Mouse (Mus musculus): Measurements from ENCODE around the gene Cenpn. TPM values are rescaled to one million over a fixed set of nuclear protein-coding genes. Genes with fewer than 3 reads are reported as not detected.
A peak's percentile ranks its signal among the peaks of the same experiment; 100 is the strongest.

The Cenpn gene
- polyA plus RNA-seq, 1 experiment: 16.1 TPM

GRCm38 (mm10) chr8:116892636-116893035 lies 28.9 kb upstream of the Cenpn start:
- TF ChIP-seq POLR2A (IDR thresholded peaks at IDR 0.05; ENCODE audit: borderline replicate concordance, low read depth, low read length) (no peak), CTCF (IDR thresholded peaks at IDR 0.05; ENCODE audit: low read depth, low read length) (no peak)
- Histone ChIP-seq H3K4me1 (ENCODE audit: control insufficient read depth, insufficient read depth, low read length) (peaks cover 23% of the 10 kb centered on the region), H3K4me3 (ENCODE audit: insufficient read depth, low read length) (no peak overlapping the region), H3K27ac (ENCODE audit: insufficient read depth, low read depth, low read length) (no peak overlapping the region)

DNA sequence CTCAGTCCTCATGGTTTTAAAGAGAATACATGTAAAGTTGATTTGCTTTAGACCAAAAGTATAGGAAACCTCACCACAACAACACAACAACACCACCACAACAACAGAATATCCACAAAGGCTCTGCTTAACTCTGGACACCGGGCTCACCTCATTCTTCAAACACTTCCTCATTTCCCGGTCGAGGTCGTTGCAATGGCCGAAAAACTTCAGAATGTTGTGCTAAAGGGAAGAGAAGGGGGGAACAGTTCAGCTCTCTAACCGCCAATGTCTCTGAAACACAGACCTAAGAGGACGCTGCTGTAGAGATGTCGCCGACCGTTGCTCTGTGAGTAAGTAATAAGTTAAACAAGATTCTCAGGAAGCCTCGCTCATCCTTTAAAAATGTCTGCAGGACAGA lies 27.6 kb upstream of the Cenpn start:
- H3K4me3 ChIP-seq (ENCODE audit: insufficient read depth, low read length): no peak overlapping the region
- TF ChIP-seq CTCF (IDR thresholded peaks at IDR 0.05; ENCODE audit: low read depth, low read length): no peak
- TF ChIP-seq POLR2A (IDR thresholded peaks at IDR 0.05; ENCODE audit: borderline replicate concordance, low read depth, low read length): no peak
- peaks cover 23% of the 10 kb centered on the region for H3K4me1 ChIP-seq (ENCODE audit: control insufficient read depth, insufficient read depth, low read length)
- no peak overlapping the region for H3K27ac ChIP-seq (ENCODE audit: insufficient read depth, low read depth, low read length)

GRCm38 (mm10) chr8:116895521-116895920 lies 26.0 kb upstream of the Cenpn start:
- peaks cover 23% of the 10 kb centered on the region for H3K4me1 ChIP-seq (ENCODE audit: control insufficient read depth, insufficient read depth, low read length)

GRCm38 (mm10) chr8:116904736-116905135 lies 16.8 kb upstream of the Cenpn start:
- H3K4me1 ChIP-seq (ENCODE audit: control insufficient read depth, insufficient read depth, low read length): peaks cover 12% of the 10 kb centered on the region
- TF ChIP-seq POLR2A (IDR thresholded peaks at IDR 0.05; ENCODE audit: borderline replicate concordance, low read depth, low read length) (no peak), CTCF (IDR thresholded peaks at IDR 0.05; ENCODE audit: low read depth, low read length) (no peak)
- H3K27ac ChIP-seq (ENCODE audit: insufficient read depth, low read depth, low read length): no peak overlapping the region
- H3K4me3 ChIP-seq (ENCODE audit: insufficient read depth, low read length): no peak overlapping the region

More at GRCm38 (mm10) chr8:116895521-116895920, 26.0 kb upstream of the Cenpn start:
- no peak for TF ChIP-seq CTCF (IDR thresholded peaks at IDR 0.05; ENCODE audit: low read depth, low read length)
- no peak for TF ChIP-seq POLR2A (IDR thresholded peaks at IDR 0.05; ENCODE audit: borderline replicate concordance, low read depth, low read length)
- Histone ChIP-seq H3K4me3 (ENCODE audit: insufficient read depth, low read length) (no peak overlapping the region), H3K27ac (ENCODE audit: insufficient read depth, low read depth, low read length) (no peak overlapping the region)

- Histone ChIP-seq H3K27ac (ENCODE audit: insufficient read depth, low read depth, low read length) (no peak overlapping the region), H3K4me3 (ENCODE audit: insufficient read depth, low read length) (no peak overlapping the region), H3K4me1 (ENCODE audit: control insufficient read depth, insufficient read depth, low read length) (peaks cover 12% of the 10 kb centered on the region)
- no peak for TF ChIP-seq POLR2A (IDR thresholded peaks at IDR 0.05; ENCODE audit: borderline replicate concordance, low read depth, low read length)
- no peak for TF ChIP-seq CTCF (IDR thresholded peaks at IDR 0.05; ENCODE audit: low read depth, low read length)
Measured at GRCm38 (mm10) chr8:116905252-116905651, 16.3 kb upstream of the Cenpn start.

DNA sequence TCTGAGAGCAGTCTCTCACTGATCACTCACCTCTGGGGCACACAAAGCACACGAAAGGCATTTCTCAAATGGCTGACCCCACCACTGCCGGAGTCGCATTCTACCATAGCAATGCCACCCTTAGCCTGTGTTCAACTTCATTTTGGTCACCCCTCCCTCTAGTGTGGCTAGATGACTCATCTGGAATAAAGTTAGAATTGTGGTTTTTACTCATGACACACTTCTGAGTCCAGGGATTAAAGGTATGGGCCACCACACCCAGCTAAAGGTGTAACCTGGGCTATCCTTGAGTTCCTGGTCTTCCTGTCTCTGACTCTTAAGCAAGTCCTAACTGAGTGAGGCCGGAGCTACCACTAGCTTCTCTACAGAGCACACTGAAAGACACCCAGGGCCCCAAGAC lies 15.7 kb upstream of the Cenpn start:
- no peak overlapping the region for H3K4me3 ChIP-seq (ENCODE audit: insufficient read depth, low read length)
- H3K4me1 ChIP-seq (ENCODE audit: control insufficient read depth, insufficient read depth, low read length): peaks cover 12% of the 10 kb centered on the region
- TF ChIP-seq POLR2A (IDR thresholded peaks at IDR 0.05; ENCODE audit: borderline replicate concordance, low read depth, low read length) (no peak), CTCF (IDR thresholded peaks at IDR 0.05; ENCODE audit: low read depth, low read length) (no peak)
- no peak overlapping the region for H3K27ac ChIP-seq (ENCODE audit: insufficient read depth, low read depth, low read length)

GRCm38 (mm10) chr8:116921005-116921336 lies 559 bp upstream of the Cenpn start:
- Histone ChIP-seq H3K4me3 (ENCODE audit: insufficient read depth, low read length) (peak overlapping the region; percentile 65), H3K27ac (ENCODE audit: insufficient read depth, low read depth, low read length) (peak overlapping the region; percentile 41), H3K4me1 (ENCODE audit: control insufficient read depth, insufficient read depth, low read length) (peaks cover 13% of the 10 kb centered on the region)
- no peak for TF ChIP-seq CTCF (IDR thresholded peaks at IDR 0.05; ENCODE audit: low read depth, low read length)
- no peak for TF ChIP-seq POLR2A (IDR thresholded peaks at IDR 0.05; ENCODE audit: borderline replicate concordance, low read depth, low read length)

- Histone ChIP-seq H3K4me3 (ENCODE audit: insufficient read depth, low read length) (peak overlapping the region; percentile 65), H3K4me1 (ENCODE audit: control insufficient read depth, insufficient read depth, low read length) (peaks cover 13% of the 10 kb centered on the region), H3K27ac (ENCODE audit: insufficient read depth, low read depth, low read length) (no peak overlapping the region)
- no peak for TF ChIP-seq CTCF (IDR thresholded peaks at IDR 0.05; ENCODE audit: low read depth, low read length)
- no peak for TF ChIP-seq POLR2A (IDR thresholded peaks at IDR 0.05; ENCODE audit: borderline replicate concordance, low read depth, low read length)
Measured at GRCm38 (mm10) chr8:116922060-116922757, 679 bp downstream of the Cenpn start.

DNA sequence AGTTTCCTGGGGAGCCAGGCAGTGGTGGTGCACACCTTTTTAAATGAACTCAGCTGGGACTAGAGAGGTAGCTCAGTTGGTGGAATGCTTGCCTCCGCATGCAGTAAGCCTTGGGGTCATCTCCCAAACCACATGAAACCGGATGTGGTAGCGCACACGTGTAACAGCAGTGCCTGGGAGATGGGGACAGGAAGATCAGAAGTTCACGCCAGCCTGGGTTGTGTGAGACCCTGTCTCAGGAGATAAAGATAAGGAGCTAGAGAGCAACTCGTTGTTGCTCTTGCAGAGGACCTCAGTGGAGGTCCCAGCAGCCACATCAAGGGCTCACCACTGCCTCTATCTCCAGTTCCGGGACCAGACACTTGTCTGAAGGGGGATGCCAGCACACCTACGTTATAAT lies 2.0 kb downstream of the Cenpn start:
- Histone ChIP-seq H3K27ac (ENCODE audit: insufficient read depth, low read depth, low read length) (no peak overlapping the region), H3K4me3 (ENCODE audit: insufficient read depth, low read length) (no peak overlapping the region), H3K4me1 (ENCODE audit: control insufficient read depth, insufficient read depth, low read length) (peaks cover 13% of the 10 kb centered on the region)
- TF ChIP-seq CTCF (IDR thresholded peaks at IDR 0.05; ENCODE audit: low read depth, low read length) (no peak), POLR2A (IDR thresholded peaks at IDR 0.05; ENCODE audit: borderline replicate concordance, low read depth, low read length) (no peak)

- Histone ChIP-seq H3K27ac (ENCODE audit: insufficient read depth, low read depth, low read length) (no peak overlapping the region), H3K4me1 (ENCODE audit: control insufficient read depth, insufficient read depth, low read length) (peaks cover 8% of the 10 kb centered on the region), H3K4me3 (ENCODE audit: insufficient read depth, low read length) (no peak overlapping the region)
- TF ChIP-seq POLR2A (IDR thresholded peaks at IDR 0.05; ENCODE audit: borderline replicate concordance, low read depth, low read length) (no peak), CTCF (IDR thresholded peaks at IDR 0.05; ENCODE audit: low read depth, low read length) (peak; percentile 36; the same call in 1 of the 2 replicates)
Measured at GRCm38 (mm10) chr8:116927880-116928279, 6.3 kb downstream of the Cenpn start.

Data from bone marrow macrophage, adult 2 months (primary cell).